Mouse (Mus musculus): ENCODE data around the gene 4931440F15Rik.
"Not testable (repeated sequence)": the region's sequence is repeated elsewhere in the genome, so short reads cannot be mapped to it uniquely, and the experiment has no call there.

4931440F15Rik gene

GRCm38 (mm10) chr11:29825271-29825718, at the start of gene 4931440F15Rik:
Gene 4931440F15Rik (minus strand): TSS chr11:29825668.
- not testable (repeated sequence) for DNase-seq (ENCODE audit: low spot score)

- not testable (repeated sequence) for DNase-seq (ENCODE audit: low spot score)
Observed at GRCm38 (mm10) chr11:29874781-29875180, 49.3 kb upstream of the 4931440F15Rik start.

GRCm38 (mm10) chr11:29870174-29870573, 44.7 kb upstream of the 4931440F15Rik start:
- no peak for DNase-seq (ENCODE audit: low spot score)

- DNase-seq (ENCODE audit: low spot score), result no peak
Observed at GRCm38 (mm10) chr11:29864269-29864668, 38.8 kb upstream of the 4931440F15Rik start.

GRCm38 (mm10) chr11:29861750-29862397, 36.4 kb upstream of the 4931440F15Rik start:
- DNase-seq (ENCODE audit: low spot score), result no peak

- no peak for DNase-seq (ENCODE audit: low spot score)
Observed at GRCm38 (mm10) chr11:29861040-29861439, 35.6 kb upstream of the 4931440F15Rik start.

GRCm38 (mm10) chr11:29840606-29841227, 15.2 kb upstream of the 4931440F15Rik start:
- no peak for DNase-seq (ENCODE audit: low spot score)

GRCm38 (mm10) chr11:29839781-29840180, 14.3 kb upstream of the 4931440F15Rik start:
- DNase-seq (ENCODE audit: low spot score), result no peak

- DNase-seq (ENCODE audit: low spot score), result no peak
Observed at GRCm38 (mm10) chr11:29837066-29837465, 11.6 kb upstream of the 4931440F15Rik start.

GRCm38 (mm10) chr11:29827729-29828128, 2.3 kb upstream of the 4931440F15Rik start:
- DNase-seq (ENCODE audit: low spot score), result no peak

GRCm38 (mm10) chr11:29826001-29826400, 533 bp upstream of the 4931440F15Rik start:
- DNase-seq (ENCODE audit: low spot score), result no peak

GRCm38 (mm10) chr11:29824474-29825270, 796 bp downstream of the 4931440F15Rik start:
- not testable (repeated sequence) for DNase-seq (ENCODE audit: low spot score)

GRCm38 (mm10) chr11:29823141-29823540, 2.3 kb downstream of the 4931440F15Rik start:
- no peak for DNase-seq (ENCODE audit: low spot score)

- no peak for DNase-seq (ENCODE audit: low spot score)
Observed at GRCm38 (mm10) chr11:29815670-29816069, 9.8 kb downstream of the 4931440F15Rik start.

- no peak for DNase-seq (ENCODE audit: low spot score)
Observed at GRCm38 (mm10) chr11:29815261-29815660, 10.2 kb downstream of the 4931440F15Rik start.

GRCm38 (mm10) chr11:29813267-29813666, 12.2 kb downstream of the 4931440F15Rik start:
- DNase-seq (ENCODE audit: low spot score), result no peak

- no peak for DNase-seq (ENCODE audit: low spot score)
Observed at GRCm38 (mm10) chr11:29812475-29812874, 13.0 kb downstream of the 4931440F15Rik start.

- no peak for DNase-seq (ENCODE audit: low spot score)
Observed at GRCm38 (mm10) chr11:29810324-29810723, 15.1 kb downstream of the 4931440F15Rik start.

- DNase-seq (ENCODE audit: low spot score), result no peak
Observed at GRCm38 (mm10) chr11:29808981-29809589, 16.4 kb downstream of the 4931440F15Rik start.

GRCm38 (mm10) chr11:29808173-29808980, 17.1 kb downstream of the 4931440F15Rik start:
- DNase-seq (ENCODE audit: low spot score), result no peak

- no peak for DNase-seq (ENCODE audit: low spot score)
Observed at GRCm38 (mm10) chr11:29807325-29807724, 18.1 kb downstream of the 4931440F15Rik start.
